ENCODE assay signal across 8 mouse cellular contexts in the genomic region with DNA sequence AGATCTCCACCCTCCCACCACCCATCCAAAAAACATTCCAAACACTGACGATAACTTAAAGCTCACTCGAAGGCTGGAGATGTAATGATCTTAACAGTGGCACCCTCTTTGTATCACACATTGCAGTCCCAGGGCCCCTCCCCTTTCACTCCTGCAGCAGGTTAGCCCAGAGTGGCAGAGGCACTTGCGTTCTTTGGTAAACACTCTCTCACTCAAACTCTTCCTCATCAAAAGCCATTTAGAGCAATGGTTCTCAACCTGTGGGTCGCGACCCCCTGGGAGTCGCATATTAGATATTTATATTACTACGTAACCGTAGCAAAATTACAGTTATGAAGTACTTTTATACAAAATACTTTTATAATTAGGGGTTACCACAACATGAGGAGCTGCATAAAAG. TPM values are rescaled to one million over a fixed set of nuclear protein-coding genes. Genes with fewer than 3 reads are reported as not detected.
A peak's percentile ranks its signal among the peaks of the same experiment; 100 is the strongest.
DNase-seq lines count a peak whose midpoint lies in the region; ATAC-seq and TF ChIP-seq lines count a peak whose summit lies in the region.

No protein-coding gene starts in this region.

- H3K9me3 ChIP-seq in embryonic facial prominence, embryonic 11.5 days (replicated peaks; ENCODE audit: control insufficient read depth, low read length) = no peaks in the 10 kb centered on the region
- H3K9me3 ChIP-seq in intestine, embryonic 16.5 days (ENCODE audit: control insufficient read depth, low read length) = no peaks in the 10 kb centered on the region

- H3K9ac ChIP-seq in embryonic facial prominence, embryonic 11.5 days (replicated peaks; ENCODE audit: low read length) = peak overlapping the region; percentile 73; the same call in 1 of the 2 replicates
- H3K9ac ChIP-seq in intestine, embryonic 16.5 days (ENCODE audit: low read depth, low read length) = peak overlapping the region; percentile 80

- peak overlapping the region; percentile 83 for H3K4me2 ChIP-seq in embryonic facial prominence, embryonic 11.5 days (ENCODE audit: low read depth, low read length)
- peak overlapping the region; percentile 65 for H3K4me2 ChIP-seq in intestine, embryonic 16.5 days (ENCODE audit: low read depth, low read length)

- WGBS in thymus, adult 2 months = 57% methylated on average over 8 of the region's 8 CpGs
- 48% methylated on average over 8 of the region's 8 CpGs for WGBS in embryonic facial prominence, embryonic 11.5 days
- 37% methylated on average over 8 of the region's 8 CpGs for WGBS in intestine, embryonic 16.5 days

- no peak for TF ChIP-seq POLR2A in thymus, adult 2 months (IDR thresholded peaks at IDR 0.05; ENCODE audit: control insufficient read depth, extremely low read depth, insufficient read depth, low read length, poor library complexity)

- no peak for ATAC-seq in embryonic facial prominence, embryonic 11.5 days (replicated peaks; ENCODE audit: insufficient number of reproducible peaks, low FRiP score, low TSS enrichment, low read depth)
- ATAC-seq in intestine, embryonic 16.5 days = 0 out of 2 replicates have a peak, but pooled peaks have one; percentile 38

- H3K27ac ChIP-seq in thymus, adult 2 months (ENCODE audit: control insufficient read depth, insufficient read depth, low read length) = no peak overlapping the region
- H3K27ac ChIP-seq in embryonic facial prominence, embryonic 11.5 days (replicated peaks; ENCODE audit: low read depth, low read length) = no peak overlapping the region
- H3K27ac ChIP-seq in intestine, embryonic 16.5 days (ENCODE audit: low read length) = no peak overlapping the region

- DNase-seq in thymus, adult 2 months = peak; percentile 22
- no peak for DNase-seq in thymus, adult 18-20 months
- no peak for DNase-seq in embryonic facial prominence, embryonic 11.5 days (ENCODE audit: low spot score)
- DNase-seq in mesoderm, embryonic 11.5 days (ENCODE audit: low read depth, low spot score) = peak; percentile 8
- peak; percentile 40 for DNase-seq in thymus, postnatal 4 days
- DNase-seq in ovary, adult 18-20 months (ENCODE audit: low spot score) = no peak
- DNase-seq in adrenal gland, postnatal 25 days = no peak

- no peak overlapping the region; the same call in 1 of the 2 replicates for H3K4me3 ChIP-seq in thymus, adult 2 months (ENCODE audit: control insufficient read depth, insufficient read depth, low read length)
- H3K4me3 ChIP-seq in embryonic facial prominence, embryonic 11.5 days (ENCODE audit: low read depth, low read length) = peak overlapping the region; percentile 79
- H3K4me3 ChIP-seq in intestine, embryonic 16.5 days (ENCODE audit: low read length) = peak overlapping the region; percentile 94

- H3K36me3 ChIP-seq in thymus, adult 2 months (ENCODE audit: control insufficient read depth, insufficient read depth, low read length) = no peaks in the 10 kb centered on the region
- H3K36me3 ChIP-seq in embryonic facial prominence, embryonic 11.5 days (replicated peaks; ENCODE audit: control insufficient read depth, insufficient read depth, low read depth, low read length) = no peaks in the 10 kb centered on the region
- H3K36me3 ChIP-seq in intestine, embryonic 16.5 days (ENCODE audit: control insufficient read depth, insufficient read depth, low read length) = no peaks in the 10 kb centered on the region

- no peak for TF ChIP-seq CTCF in thymus, adult 2 months (IDR thresholded peaks at IDR 0.05; ENCODE audit: borderline replicate concordance, control insufficient read depth, extremely low read depth, insufficient read depth, low read length, poor library complexity)

- no peaks in the 10 kb centered on the region for H3K27me3 ChIP-seq in thymus, adult 2 months (ENCODE audit: control insufficient read depth, insufficient read depth, low read length)
- H3K27me3 ChIP-seq in embryonic facial prominence, embryonic 11.5 days (ENCODE audit: control insufficient read depth, insufficient read depth, low read length) = no peaks in the 10 kb centered on the region
- no peaks in the 10 kb centered on the region for H3K27me3 ChIP-seq in intestine, embryonic 16.5 days (replicated peaks; ENCODE audit: control insufficient read depth, insufficient read depth, low read length)

- H3K4me1 ChIP-seq in thymus, adult 2 months (replicated peaks; ENCODE audit: control insufficient read depth, insufficient read depth, low read length) = peaks cover 6% of the 10 kb centered on the region
- H3K4me1 ChIP-seq in embryonic facial prominence, embryonic 11.5 days (ENCODE audit: control insufficient read depth, insufficient read depth, low read length) = peaks cover 4% of the 10 kb centered on the region; the same call in 1 of the 2 replicates
- H3K4me1 ChIP-seq in intestine, embryonic 16.5 days (ENCODE audit: control insufficient read depth, insufficient read depth, low read length) = peaks cover 9% of the 10 kb centered on the region

RNA-seq across cellular contexts. Expression of a gene that starts 1.1 kb away (rescaled TPM):
- 133 and 137 TPM in 2 replicates for polyA plus RNA-seq in thymus, adult 2 months (2012; rRNA removed)
- 34.0 and 37.4 TPM in 2 replicates for polyA plus RNA-seq in embryonic facial prominence, embryonic 11.5 days (2014; fragmentation: Nextera tagmentation; extraction: Ambion mirVana)
- polyA plus RNA-seq in intestine, embryonic 16.5 days (2015; fragmentation: Nextera tagmentation; extraction: Ambion mirVana) = 21.6 and 22.2 TPM in 2 replicates
- 52.8 and 54.6 TPM in 2 replicates for total RNA-seq in adrenal gland, postnatal 25 days (2021)

Comparison
In these comparisons a context has a peak if more than half of its experiments do, and no peak if none do; other contexts are left out.
1. DNase-seq: peak in thymus, adult 2 months (single experiment), mesoderm, embryonic 11.5 days (single experiment) and thymus, postnatal 4 days (single experiment); none in thymus, adult 18-20 months (0 of 2), embryonic facial prominence, embryonic 11.5 days (single experiment), ovary, adult 18-20 months (single experiment) and adrenal gland, postnatal 25 days (single experiment).